Mouse (Mus musculus): ENCODE data around the gene Gm13695. TPM values are rescaled to one million over a fixed set of nuclear protein-coding genes. Genes with fewer than 3 reads are reported as not detected.
A peak's percentile ranks its signal among the peaks of the same experiment; 100 is the strongest.
"Not testable (repeated sequence)": the region's sequence is repeated elsewhere in the genome, so short reads cannot be mapped to it uniquely, and the experiment has no call there.

The Gm13695 gene
- not detected in 2 replicates for polyA plus RNA-seq (2014; fragmentation: Nextera tagmentation; extraction: Ambion mirVana)

- H3K27ac ChIP-seq (ENCODE audit: low read length); ATAC-seq (ENCODE audit: insufficient number of reproducible peaks, insufficient read depth, low FRiP score, low read depth): not testable (repeated sequence)
- no CpG with 5 or more reads among the region's 6 CpGs for WGBS
These were observed at the start of gene Gm13695 for GRCm38 (mm10) chr2:83967013-83967412. Gene Gm13695, plus strand, starts transcription at chr2:83967313.

GRCm38 (mm10) chr2:83929478-83930088 lies 37.5 kb upstream of the Gm13695 start:
- H3K9ac ChIP-seq (replicated peaks; ENCODE audit: low read depth, low read length): no peak overlapping the region
- no peak overlapping the region for H3K4me3 ChIP-seq (ENCODE audit: low read depth, low read length)
- no peaks in the 10 kb centered on the region for H3K9me3 ChIP-seq (ENCODE audit: control insufficient read depth, low read depth, low read length)
- H3K4me1 ChIP-seq (ENCODE audit: control insufficient read depth, insufficient read depth, low read length): no peaks in the 10 kb centered on the region
- no peak overlapping the region for H3K4me2 ChIP-seq (replicated peaks; ENCODE audit: low read depth, low read length)
- 52% methylated on average over 2 of the region's 2 CpGs for WGBS
- no peaks in the 10 kb centered on the region for H3K36me3 ChIP-seq (ENCODE audit: control insufficient read depth, insufficient read depth, low read length)
- H3K27ac ChIP-seq (ENCODE audit: low read length): no peak overlapping the region
- H3K27me3 ChIP-seq (ENCODE audit: control insufficient read depth, insufficient read depth, low read length): no peaks in the 10 kb centered on the region
- no peak for ATAC-seq (ENCODE audit: insufficient number of reproducible peaks, insufficient read depth, low FRiP score, low read depth)

More at GRCm38 (mm10) chr2:83967013-83967412, at the start of gene Gm13695:
- H3K4me1 ChIP-seq (ENCODE audit: control insufficient read depth, insufficient read depth, low read length); H3K4me3 ChIP-seq (ENCODE audit: low read depth, low read length); H3K9ac ChIP-seq (replicated peaks; ENCODE audit: low read depth, low read length); H3K4me2 ChIP-seq (replicated peaks; ENCODE audit: low read depth, low read length); H3K27me3 ChIP-seq (ENCODE audit: control insufficient read depth, insufficient read depth, low read length); H3K9me3 ChIP-seq (ENCODE audit: control insufficient read depth, low read depth, low read length); H3K36me3 ChIP-seq (ENCODE audit: control insufficient read depth, insufficient read depth, low read length): not testable (repeated sequence)

GRCm38 (mm10) chr2:83940931-83941361 lies 26.2 kb upstream of the Gm13695 start, which contains the start of gene Zswim2:
Gene Zswim2, minus strand, starts transcription at chr2:83941228.
- H3K27ac ChIP-seq (ENCODE audit: low read length): no peak within 1 kb of the TSS
- no peak within 1 kb of the TSS for H3K4me3 ChIP-seq (ENCODE audit: low read depth, low read length)
- H3K36me3 ChIP-seq (ENCODE audit: control insufficient read depth, insufficient read depth, low read length): no peaks in the 10 kb centered on the region
- 2% methylated on average over 20 of the region's 20 CpGs for WGBS
- peak; percentile 71; the same call in 1 of the 2 replicates for ATAC-seq (ENCODE audit: insufficient number of reproducible peaks, insufficient read depth, low FRiP score, low read depth)
- no peaks in the 10 kb centered on the region for H3K4me1 ChIP-seq (ENCODE audit: control insufficient read depth, insufficient read depth, low read length)
- H3K4me2 ChIP-seq (replicated peaks; ENCODE audit: low read depth, low read length): peak within 1 kb of the TSS; percentile 34
- no peaks in the 10 kb centered on the region for H3K27me3 ChIP-seq (ENCODE audit: control insufficient read depth, insufficient read depth, low read length)
- no peaks in the 10 kb centered on the region for H3K9me3 ChIP-seq (ENCODE audit: control insufficient read depth, low read depth, low read length)
- H3K9ac ChIP-seq (replicated peaks; ENCODE audit: low read depth, low read length): no peak within 1 kb of the TSS

- no peak overlapping the region for H3K27ac ChIP-seq (ENCODE audit: low read length)
- H3K4me1 ChIP-seq (ENCODE audit: control insufficient read depth, insufficient read depth, low read length): no peaks in the 10 kb centered on the region
- H3K4me3 ChIP-seq (ENCODE audit: low read depth, low read length): no peak overlapping the region
- H3K27me3 ChIP-seq (ENCODE audit: control insufficient read depth, insufficient read depth, low read length): no peaks in the 10 kb centered on the region
- no peaks in the 10 kb centered on the region for H3K36me3 ChIP-seq (ENCODE audit: control insufficient read depth, insufficient read depth, low read length)
- H3K9me3 ChIP-seq (ENCODE audit: control insufficient read depth, low read depth, low read length): no peaks in the 10 kb centered on the region
- H3K9ac ChIP-seq (replicated peaks; ENCODE audit: low read depth, low read length): no peak overlapping the region
- ATAC-seq (ENCODE audit: insufficient number of reproducible peaks, insufficient read depth, low FRiP score, low read depth): no peak
- peak overlapping the region; percentile 34 for H3K4me2 ChIP-seq (replicated peaks; ENCODE audit: low read depth, low read length)
- 40% methylated on average over 3 of the region's 3 CpGs for WGBS
These were observed 25.7 kb upstream of the Gm13695 start for GRCm38 (mm10) chr2:83941378-83941777.

GRCm38 (mm10) chr2:83941792-83942191 lies 25.3 kb upstream of the Gm13695 start:
- H3K9ac ChIP-seq (replicated peaks; ENCODE audit: low read depth, low read length): no peak overlapping the region
- H3K9me3 ChIP-seq (ENCODE audit: control insufficient read depth, low read depth, low read length): no peaks in the 10 kb centered on the region
- no peaks in the 10 kb centered on the region for H3K4me1 ChIP-seq (ENCODE audit: control insufficient read depth, insufficient read depth, low read length)
- H3K27ac ChIP-seq (ENCODE audit: low read length): no peak overlapping the region
- H3K27me3 ChIP-seq (ENCODE audit: control insufficient read depth, insufficient read depth, low read length): no peaks in the 10 kb centered on the region
- no peak for ATAC-seq (ENCODE audit: insufficient number of reproducible peaks, insufficient read depth, low FRiP score, low read depth)
- WGBS: 56% methylated on average over 4 of the region's 4 CpGs
- no peak overlapping the region for H3K4me2 ChIP-seq (replicated peaks; ENCODE audit: low read depth, low read length)
- no peak overlapping the region for H3K4me3 ChIP-seq (ENCODE audit: low read depth, low read length)
- H3K36me3 ChIP-seq (ENCODE audit: control insufficient read depth, insufficient read depth, low read length): no peaks in the 10 kb centered on the region

- H3K9ac ChIP-seq (replicated peaks; ENCODE audit: low read depth, low read length); H3K4me3 ChIP-seq (ENCODE audit: low read depth, low read length); H3K9me3 ChIP-seq (ENCODE audit: control insufficient read depth, low read depth, low read length); ATAC-seq (ENCODE audit: insufficient number of reproducible peaks, insufficient read depth, low FRiP score, low read depth); H3K36me3 ChIP-seq (ENCODE audit: control insufficient read depth, insufficient read depth, low read length); H3K27ac ChIP-seq (ENCODE audit: low read length); H3K4me2 ChIP-seq (replicated peaks; ENCODE audit: low read depth, low read length); H3K4me1 ChIP-seq (ENCODE audit: control insufficient read depth, insufficient read depth, low read length); H3K27me3 ChIP-seq (ENCODE audit: control insufficient read depth, insufficient read depth, low read length): not testable (repeated sequence)
- WGBS: no CpG with 5 or more reads among the region's 6 CpGs
These were observed 11.7 kb upstream of the Gm13695 start, which contains the start of gene Gm13698 for GRCm38 (mm10) chr2:83955393-83955792. Gene Gm13698, plus strand, starts transcription at chr2:83955693.

- H3K27me3 ChIP-seq (ENCODE audit: control insufficient read depth, insufficient read depth, low read length); H3K27ac ChIP-seq (ENCODE audit: low read length); H3K36me3 ChIP-seq (ENCODE audit: control insufficient read depth, insufficient read depth, low read length); H3K4me3 ChIP-seq (ENCODE audit: low read depth, low read length); H3K9me3 ChIP-seq (ENCODE audit: control insufficient read depth, low read depth, low read length); ATAC-seq (ENCODE audit: insufficient number of reproducible peaks, insufficient read depth, low FRiP score, low read depth); H3K4me1 ChIP-seq (ENCODE audit: control insufficient read depth, insufficient read depth, low read length); H3K9ac ChIP-seq (replicated peaks; ENCODE audit: low read depth, low read length); H3K4me2 ChIP-seq (replicated peaks; ENCODE audit: low read depth, low read length): not testable (repeated sequence)
- no CpG with 5 or more reads among the region's 6 CpGs for WGBS
These were observed 5.9 kb upstream of the Gm13695 start, which contains the start of gene Gm13693 for GRCm38 (mm10) chr2:83961203-83961602. Gene Gm13693, plus strand, starts transcription at chr2:83961503.

- H3K27me3 ChIP-seq (ENCODE audit: control insufficient read depth, insufficient read depth, low read length); H3K4me2 ChIP-seq (replicated peaks; ENCODE audit: low read depth, low read length); H3K9me3 ChIP-seq (ENCODE audit: control insufficient read depth, low read depth, low read length); H3K4me3 ChIP-seq (ENCODE audit: low read depth, low read length); ATAC-seq (ENCODE audit: insufficient number of reproducible peaks, insufficient read depth, low FRiP score, low read depth); H3K36me3 ChIP-seq (ENCODE audit: control insufficient read depth, insufficient read depth, low read length); H3K27ac ChIP-seq (ENCODE audit: low read length); H3K4me1 ChIP-seq (ENCODE audit: control insufficient read depth, insufficient read depth, low read length); H3K9ac ChIP-seq (replicated peaks; ENCODE audit: low read depth, low read length): not testable (repeated sequence)
- no CpG with 5 or more reads among the region's 6 CpGs for WGBS
These were observed 5.7 kb downstream of the Gm13695 start, which contains the start of gene Gm13696 for GRCm38 (mm10) chr2:83972823-83973222. Gene Gm13696, plus strand, starts transcription at chr2:83973123.

GRCm38 (mm10) chr2:83978633-83979032 lies 11.5 kb downstream of the Gm13695 start, which contains the start of gene Gm13694:
Gene Gm13694, plus strand, starts transcription at chr2:83978933.
- not testable (repeated sequence) for H3K4me2 ChIP-seq (replicated peaks; ENCODE audit: low read depth, low read length); ATAC-seq (ENCODE audit: insufficient number of reproducible peaks, insufficient read depth, low FRiP score, low read depth); H3K4me3 ChIP-seq (ENCODE audit: low read depth, low read length); H3K9me3 ChIP-seq (ENCODE audit: control insufficient read depth, low read depth, low read length); H3K27ac ChIP-seq (ENCODE audit: low read length); H3K27me3 ChIP-seq (ENCODE audit: control insufficient read depth, insufficient read depth, low read length); H3K4me1 ChIP-seq (ENCODE audit: control insufficient read depth, insufficient read depth, low read length); H3K9ac ChIP-seq (replicated peaks; ENCODE audit: low read depth, low read length); H3K36me3 ChIP-seq (ENCODE audit: control insufficient read depth, insufficient read depth, low read length)
- no CpG with 5 or more reads among the region's 6 CpGs for WGBS
